Mouse (Mus musculus) C2C12 (cell line): ENCODE measurements around the gene Zfp12. TPM values are rescaled to one million over a fixed set of nuclear protein-coding genes. Genes with fewer than 3 reads are reported as not detected.
A peak's percentile ranks its signal among the peaks of the same experiment; 100 is the strongest.

Experiments used
- H3K27me3 ChIP-seq: one replicate; pipeline ENCODE4 v1.6.1; 2011; ENCODE audit not compliant: control insufficient read depth, insufficient read depth, insufficient read length
- H3K36me3 ChIP-seq: one replicate; pipeline ENCODE4 v1.6.1; 2011; ENCODE audit not compliant: control insufficient read depth, insufficient read depth
- H3K4me3 ChIP-seq: one replicate; pipeline ENCODE4 v1.5.1; 2011; ENCODE audit warnings: mild to moderate bottlenecking, control low read depth; ENCODE audit not compliant: poor library complexity, insufficient read depth, severe bottlenecking
- H3K79me2 ChIP-seq: one replicate; pipeline ENCODE4 v1.6.1; 2011; ENCODE audit not compliant: control insufficient read depth, insufficient read depth
- H3K79me3 ChIP-seq: one replicate; pipeline ENCODE4 v1.6.1; 2011; ENCODE audit warnings: low read depth, control low read depth
- H3ac ChIP-seq: one replicate; pipeline ENCODE3; 2011; ENCODE audit warnings: low read depth; ENCODE audit not compliant: control insufficient read depth, insufficient read length
- CEBPB ChIP-seq: IDR thresholded peaks from one replicate; pipeline ENCODE4 v1.6.1; 2011; ENCODE audit warnings: low read depth, mild to moderate bottlenecking, control low read depth, moderate library complexity
- CTCF ChIP-seq: IDR thresholded peaks from one replicate; pipeline ENCODE4 v1.5.1; 2011; ENCODE audit not compliant: control insufficient read depth, insufficient read depth, insufficient read length
- FOSL1 ChIP-seq: IDR thresholded peaks from one replicate; pipeline ENCODE4 v1.8.0; 2011; ENCODE audit warnings: mild to moderate bottlenecking, low read length; ENCODE audit not compliant: poor library complexity, insufficient read depth, severe bottlenecking
- MAX ChIP-seq: IDR thresholded peaks from one replicate; pipeline ENCODE4 v1.6.1; 2011; ENCODE audit warnings: mild to moderate bottlenecking, control low read depth
- MYOD1 ChIP-seq: IDR thresholded peaks from one replicate; pipeline ENCODE4 v1.6.1; 2011; ENCODE audit warnings: low read depth; ENCODE audit not compliant: control insufficient read depth, insufficient read length
- MYOG ChIP-seq: IDR thresholded peaks from one replicate; pipeline ENCODE4 v1.6.1; 2011; ENCODE audit not compliant: control insufficient read depth, insufficient read length; ENCODE audit errors: extremely low read depth
- USF1 ChIP-seq: IDR thresholded peaks from one replicate; pipeline ENCODE4 v1.6.1; 2011; ENCODE audit warnings: low read depth, mild to moderate bottlenecking, control low read depth, moderate library complexity
- polyA plus RNA-seq: library from polyadenylated mRNA; unstranded; fragments of >200 nt; fragmentation: generic; extraction: Trizol; gene quantifications from one replicate; pipeline ENCODE4 v1.2.1, GENCODE M21; 2012; ENCODE audit warnings: missing spikeins

Zfp12 gene
- polyA plus RNA-seq, 1 experiment: 4.2 TPM

DNA sequence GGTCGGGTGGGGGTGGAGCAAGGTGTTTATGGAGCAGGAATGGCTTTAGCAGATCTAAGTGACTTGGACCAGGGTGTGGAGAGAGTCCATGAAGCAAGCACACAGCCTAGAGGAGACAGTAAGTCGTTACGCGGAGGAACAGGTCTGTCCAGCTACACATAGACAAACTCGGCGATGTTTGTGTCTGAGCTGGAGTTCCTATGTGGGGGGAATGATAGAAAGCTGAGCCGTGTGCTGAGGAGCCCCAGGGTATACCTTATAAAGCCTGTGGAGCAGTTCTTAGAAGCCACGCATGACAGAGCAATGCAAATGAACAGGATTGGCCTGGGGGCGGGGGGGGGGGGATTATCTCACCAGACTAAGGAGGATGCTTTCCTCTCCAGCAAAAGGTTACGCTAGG lies 44.3 kb downstream of the Zfp12 start:
- no peaks in the 10 kb centered on the region for H3K79me2 ChIP-seq
- no peak overlapping the region for H3K4me3 ChIP-seq
- TF ChIP-seq FOSL1 (no peak), USF1 (no peak), CEBPB (no peak), MYOD1 (no peak), MAX (no peak), MYOG (no peak), CTCF (no peak)
- no peaks in the 10 kb centered on the region for H3K36me3 ChIP-seq
- H3ac ChIP-seq: no peak overlapping the region
- no peaks in the 10 kb centered on the region for H3K79me3 ChIP-seq
- H3K27me3 ChIP-seq: peaks cover 9% of the 10 kb centered on the region

DNA sequence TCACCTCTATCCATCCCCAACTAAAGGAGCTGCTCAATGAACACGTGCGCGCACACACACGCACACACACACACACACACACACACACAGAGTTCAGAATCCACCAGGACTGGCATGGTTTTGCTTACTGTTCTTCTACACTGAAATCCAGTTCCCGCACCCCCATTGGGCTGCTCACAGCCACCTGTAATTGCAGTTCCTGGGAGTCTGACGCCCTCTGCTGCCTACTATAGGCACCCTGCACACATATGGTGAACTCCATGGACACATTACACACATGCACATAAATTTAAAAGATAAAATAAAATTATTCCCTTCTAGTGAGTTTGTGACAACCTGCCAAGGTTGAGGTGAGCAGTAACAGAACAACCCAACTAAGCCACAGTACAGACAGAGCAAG lies 49.8 kb downstream of the Zfp12 start:
- H3K79me2 ChIP-seq: no peaks in the 10 kb centered on the region
- no peaks in the 10 kb centered on the region for H3K79me3 ChIP-seq
- no peak for TF ChIP-seq CEBPB
- no peak for TF ChIP-seq FOSL1
- TF ChIP-seq MYOD1: no peak
- TF ChIP-seq USF1: no peak
- no peak for TF ChIP-seq MYOG
- no peak for TF ChIP-seq CTCF
- no peak for TF ChIP-seq MAX
- peaks cover 12% of the 10 kb centered on the region for H3K27me3 ChIP-seq
- no peak overlapping the region for H3ac ChIP-seq
- no peak overlapping the region for H3K4me3 ChIP-seq
- no peaks in the 10 kb centered on the region for H3K36me3 ChIP-seq

- TF ChIP-seq USF1 (no peak), MYOG (no peak), FOSL1 (no peak)
- no peak overlapping the region for H3ac ChIP-seq
- H3K79me2 ChIP-seq: no peaks in the 10 kb centered on the region
- H3K79me3 ChIP-seq: no peaks in the 10 kb centered on the region
- H3K36me3 ChIP-seq: no peaks in the 10 kb centered on the region
- H3K27me3 ChIP-seq: peaks cover 3% of the 10 kb centered on the region
- no peak overlapping the region for H3K4me3 ChIP-seq
Observed at GRCm38 (mm10) chr5:143287774-143288328, 52.9 kb downstream of the Zfp12 start.

GRCm38 (mm10) chr5:143288378-143288911 lies 53.5 kb downstream of the Zfp12 start:
- H3K4me3 ChIP-seq: no peak overlapping the region
- H3ac ChIP-seq: no peak overlapping the region
- H3K79me2 ChIP-seq: no peaks in the 10 kb centered on the region
- H3K27me3 ChIP-seq: peaks cover 3% of the 10 kb centered on the region
- no peaks in the 10 kb centered on the region for H3K36me3 ChIP-seq
- TF ChIP-seq FOSL1: no peak
- TF ChIP-seq MAX: no peak
- no peak for TF ChIP-seq USF1
- TF ChIP-seq CTCF: no peak
- TF ChIP-seq MYOD1: no peak
- no peak for TF ChIP-seq MYOG
- H3K79me3 ChIP-seq: no peaks in the 10 kb centered on the region

- TF ChIP-seq MYOD1: peak; percentile 95
- no peak for TF ChIP-seq CTCF
- Histone ChIP-seq H3K79me2 (no peaks in the 10 kb centered on the region), H3K36me3 (no peaks in the 10 kb centered on the region), H3K4me3 (no peak overlapping the region), H3ac (no peak overlapping the region), H3K27me3 (peaks cover 3% of the 10 kb centered on the region), H3K79me3 (no peaks in the 10 kb centered on the region)
Observed at GRCm38 (mm10) chr5:143289299-143289698, 54.3 kb downstream of the Zfp12 start.

DNA sequence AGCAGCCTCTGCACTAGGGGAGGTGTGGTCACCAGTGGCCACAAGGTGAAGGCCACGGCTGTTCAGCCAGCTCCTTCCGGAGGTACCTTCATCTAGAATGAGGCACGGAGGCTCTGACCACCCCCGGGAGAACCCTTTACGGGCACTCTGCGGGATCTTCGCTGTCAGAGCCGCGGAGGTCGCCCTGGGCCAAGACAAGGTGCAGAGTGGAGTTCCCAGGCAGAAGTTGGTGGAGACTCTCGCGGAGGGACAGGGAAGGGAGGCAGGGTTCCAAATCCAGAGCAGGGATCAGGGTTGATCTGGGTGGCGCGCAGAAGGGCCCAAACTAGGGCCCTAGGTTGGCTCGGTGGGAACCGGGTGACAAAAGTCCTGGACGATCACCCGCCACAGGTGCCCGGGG lies 57.9 kb downstream of the Zfp12 start:
- no peak for TF ChIP-seq MAX
- no peak overlapping the region for H3K4me3 ChIP-seq
- H3K27me3 ChIP-seq: peaks cover under 1% of the 10 kb centered on the region
- no peaks in the 10 kb centered on the region for H3K79me3 ChIP-seq
- no peaks in the 10 kb centered on the region for H3K36me3 ChIP-seq
- H3K79me2 ChIP-seq: no peaks in the 10 kb centered on the region
- H3ac ChIP-seq: no peak overlapping the region
